Mouse (Mus musculus): ENCODE results near the gene Wbp2nl. TPM values are rescaled to one million over a fixed set of nuclear protein-coding genes. Genes with fewer than 3 reads are reported as not detected.
A peak's percentile ranks its signal among the peaks of the same experiment; 100 is the strongest.

Gene Wbp2nl
- polyA plus RNA-seq, 1 experiment = 0.19 TPM

GRCm38 (mm10) chr15:82322195-82322594, 23.4 kb downstream of the Wbp2nl start:
- TF ChIP-seq POLR2A (IDR thresholded peaks at IDR 0.05; ENCODE audit: borderline replicate concordance, extremely low read depth, insufficient read depth, insufficient read length, poor library complexity, severe bottlenecking) = no peak
- TF ChIP-seq CTCF (IDR thresholded peaks at IDR 0.05; ENCODE audit: borderline replicate concordance, extremely low read depth, insufficient read depth, insufficient read length) = no peak
- DNase-seq (ENCODE audit: low read depth) = no peak

GRCm38 (mm10) chr15:82325382-82325781, 26.6 kb downstream of the Wbp2nl start:
- no peak for DNase-seq (ENCODE audit: low read depth)
- TF ChIP-seq POLR2A (IDR thresholded peaks at IDR 0.05; ENCODE audit: borderline replicate concordance, extremely low read depth, insufficient read depth, insufficient read length, poor library complexity, severe bottlenecking) (no peak), CTCF (IDR thresholded peaks at IDR 0.05; ENCODE audit: borderline replicate concordance, extremely low read depth, insufficient read depth, insufficient read length) (no peak)

DNA sequence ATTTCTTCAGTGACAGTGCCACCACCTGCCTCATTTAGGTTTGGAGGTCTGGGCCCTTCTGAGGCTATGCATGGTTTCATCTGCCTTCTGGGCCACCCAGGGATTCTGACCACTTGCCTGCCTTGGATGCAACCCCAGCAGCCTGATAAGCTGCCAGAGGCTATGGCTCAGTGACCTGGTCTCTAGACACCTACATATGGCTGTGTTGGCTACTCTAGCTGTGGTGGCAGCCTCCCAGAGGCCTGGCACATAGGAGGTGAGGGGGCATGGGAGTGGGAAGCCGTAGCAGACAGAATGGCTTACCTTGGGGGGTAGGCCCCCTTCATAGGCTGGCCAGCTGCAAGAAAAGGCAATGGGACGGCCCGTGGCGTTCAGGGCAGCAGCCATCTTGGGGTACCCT, 36.4 kb downstream of the Wbp2nl start:
- no peak for DNase-seq (ENCODE audit: low read depth)
- no peak for TF ChIP-seq POLR2A (IDR thresholded peaks at IDR 0.05; ENCODE audit: borderline replicate concordance, extremely low read depth, insufficient read depth, insufficient read length, poor library complexity, severe bottlenecking)
- TF ChIP-seq CTCF (IDR thresholded peaks at IDR 0.05; ENCODE audit: borderline replicate concordance, extremely low read depth, insufficient read depth, insufficient read length) = no peak

DNA sequence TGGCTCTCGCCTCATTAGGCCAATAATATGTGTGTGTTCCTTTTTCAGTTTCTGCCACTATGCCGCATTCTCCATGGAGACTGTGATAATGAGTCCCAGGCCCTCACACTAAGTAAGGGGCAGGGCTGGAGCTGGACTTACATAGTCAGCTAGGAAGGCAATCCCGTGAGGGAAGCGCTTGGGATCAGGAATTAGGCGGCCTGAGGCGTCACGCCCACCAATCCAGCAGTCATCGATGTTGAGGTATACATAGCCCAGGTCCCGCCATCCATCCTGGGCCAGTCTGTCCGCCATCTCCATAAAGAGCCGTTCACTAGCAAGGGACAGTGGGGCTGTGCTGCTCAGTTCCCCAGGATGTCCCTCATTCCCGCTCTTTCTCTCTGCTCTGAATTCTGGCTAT, 37.9 kb downstream of the Wbp2nl start:
- DNase-seq (ENCODE audit: low read depth) = no peak
- TF ChIP-seq CTCF (IDR thresholded peaks at IDR 0.05; ENCODE audit: borderline replicate concordance, extremely low read depth, insufficient read depth, insufficient read length) (no peak), POLR2A (IDR thresholded peaks at IDR 0.05; ENCODE audit: borderline replicate concordance, extremely low read depth, insufficient read depth, insufficient read length, poor library complexity, severe bottlenecking) (no peak)

GRCm38 (mm10) chr15:82337875-82338274, 39.1 kb downstream of the Wbp2nl start:
- no peak for TF ChIP-seq POLR2A (IDR thresholded peaks at IDR 0.05; ENCODE audit: borderline replicate concordance, extremely low read depth, insufficient read depth, insufficient read length, poor library complexity, severe bottlenecking)
- TF ChIP-seq CTCF (IDR thresholded peaks at IDR 0.05; ENCODE audit: borderline replicate concordance, extremely low read depth, insufficient read depth, insufficient read length) = no peak

DNA sequence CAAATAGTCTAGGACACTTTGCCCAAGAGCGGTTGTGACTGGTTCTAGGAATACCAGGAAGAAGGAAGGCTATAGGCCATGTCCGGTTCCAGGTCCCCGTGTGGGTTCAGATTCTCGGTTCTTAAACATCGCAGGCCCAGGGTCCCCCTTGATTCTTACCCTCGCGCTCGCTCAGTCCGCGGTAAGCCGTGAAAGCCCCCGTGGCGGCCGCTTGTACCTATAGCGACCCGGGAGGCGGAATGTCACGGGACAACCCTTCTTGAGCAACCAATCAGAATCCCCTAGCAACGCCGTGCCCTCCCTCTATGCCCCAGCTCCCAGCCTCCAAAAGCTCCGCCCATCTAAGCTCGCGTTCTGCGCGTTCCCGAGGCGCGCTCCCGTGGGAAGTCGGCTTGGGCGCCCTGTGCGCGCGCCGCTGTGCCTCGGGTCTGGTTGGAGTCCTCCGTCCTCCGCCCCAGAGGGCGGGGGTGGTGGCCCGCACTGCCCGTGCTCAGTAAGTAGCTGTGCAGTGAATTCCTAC, 39.9 kb downstream of the Wbp2nl start, which contains the start of the genes Naga, Pheta2 and Smdt1:
Gene Naga, minus strand, starts transcription at position 333 of the 520 bp plus-strand sequence.
Gene Pheta2, plus strand, starts transcription at position 350 of the 520 bp plus-strand sequence.
Gene Smdt1, plus strand, starts transcription at position 367 of the 520 bp plus-strand sequence.
- TF ChIP-seq CTCF (IDR thresholded peaks at IDR 0.05; ENCODE audit: borderline replicate concordance, extremely low read depth, insufficient read depth, insufficient read length) (no peak), POLR2A (IDR thresholded peaks at IDR 0.05; ENCODE audit: borderline replicate concordance, extremely low read depth, insufficient read depth, insufficient read length, poor library complexity, severe bottlenecking) (peak; percentile 23; the same call in 1 of the 2 replicates)
- peak; percentile 98 for DNase-seq (ENCODE audit: low read depth)

More at GRCm38 (mm10) chr15:82337875-82338274, 39.1 kb downstream of the Wbp2nl start:
- no peak for DNase-seq (ENCODE audit: low read depth)

- no peak for TF ChIP-seq POLR2A (IDR thresholded peaks at IDR 0.05; ENCODE audit: borderline replicate concordance, extremely low read depth, insufficient read depth, insufficient read length, poor library complexity, severe bottlenecking)
- no peak for TF ChIP-seq CTCF (IDR thresholded peaks at IDR 0.05; ENCODE audit: borderline replicate concordance, extremely low read depth, insufficient read depth, insufficient read length)
- DNase-seq (ENCODE audit: low read depth) = no peak
Measured at GRCm38 (mm10) chr15:82339150-82339549, 40.4 kb downstream of the Wbp2nl start.

GRCm38 (mm10) chr15:82339634-82340254, 41.0 kb downstream of the Wbp2nl start:
- TF ChIP-seq POLR2A (IDR thresholded peaks at IDR 0.05; ENCODE audit: borderline replicate concordance, extremely low read depth, insufficient read depth, insufficient read length, poor library complexity, severe bottlenecking) (no peak), CTCF (IDR thresholded peaks at IDR 0.05; ENCODE audit: borderline replicate concordance, extremely low read depth, insufficient read depth, insufficient read length) (no peak)
- no peak for DNase-seq (ENCODE audit: low read depth)

GRCm38 (mm10) chr15:82340414-82341035, 41.8 kb downstream of the Wbp2nl start:
- no peak for DNase-seq (ENCODE audit: low read depth)
- no peak for TF ChIP-seq CTCF (IDR thresholded peaks at IDR 0.05; ENCODE audit: borderline replicate concordance, extremely low read depth, insufficient read depth, insufficient read length)
- TF ChIP-seq POLR2A (IDR thresholded peaks at IDR 0.05; ENCODE audit: borderline replicate concordance, extremely low read depth, insufficient read depth, insufficient read length, poor library complexity, severe bottlenecking) = no peak

DNA sequence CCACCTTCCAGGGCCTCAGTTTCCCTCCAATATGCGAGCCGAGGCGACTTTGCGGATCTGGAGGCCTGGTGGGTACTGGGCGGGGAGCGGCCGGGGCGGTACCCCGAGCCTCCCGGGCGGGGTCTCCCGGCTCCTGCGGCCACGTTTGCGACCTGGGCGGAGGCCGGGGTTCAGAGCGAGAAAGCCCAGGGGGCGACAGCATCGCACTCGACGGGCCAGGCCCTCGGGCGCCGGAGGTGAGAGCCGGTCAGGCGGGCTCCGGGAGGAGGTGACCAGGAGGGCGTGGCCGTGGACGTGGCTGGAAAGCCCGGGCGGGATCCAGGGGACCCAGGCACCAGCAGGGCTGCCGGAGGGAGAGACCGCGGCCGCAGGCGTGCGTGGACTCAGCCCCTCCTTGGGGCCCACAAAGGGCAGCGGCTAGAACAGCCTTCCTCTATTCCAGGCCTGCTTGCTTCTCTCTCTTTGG, 42.3 kb downstream of the Wbp2nl start:
- peak; percentile 19 for DNase-seq (ENCODE audit: low read depth)
- no peak for TF ChIP-seq CTCF (IDR thresholded peaks at IDR 0.05; ENCODE audit: borderline replicate concordance, extremely low read depth, insufficient read depth, insufficient read length)
- no peak for TF ChIP-seq POLR2A (IDR thresholded peaks at IDR 0.05; ENCODE audit: borderline replicate concordance, extremely low read depth, insufficient read depth, insufficient read length, poor library complexity, severe bottlenecking)

DNA sequence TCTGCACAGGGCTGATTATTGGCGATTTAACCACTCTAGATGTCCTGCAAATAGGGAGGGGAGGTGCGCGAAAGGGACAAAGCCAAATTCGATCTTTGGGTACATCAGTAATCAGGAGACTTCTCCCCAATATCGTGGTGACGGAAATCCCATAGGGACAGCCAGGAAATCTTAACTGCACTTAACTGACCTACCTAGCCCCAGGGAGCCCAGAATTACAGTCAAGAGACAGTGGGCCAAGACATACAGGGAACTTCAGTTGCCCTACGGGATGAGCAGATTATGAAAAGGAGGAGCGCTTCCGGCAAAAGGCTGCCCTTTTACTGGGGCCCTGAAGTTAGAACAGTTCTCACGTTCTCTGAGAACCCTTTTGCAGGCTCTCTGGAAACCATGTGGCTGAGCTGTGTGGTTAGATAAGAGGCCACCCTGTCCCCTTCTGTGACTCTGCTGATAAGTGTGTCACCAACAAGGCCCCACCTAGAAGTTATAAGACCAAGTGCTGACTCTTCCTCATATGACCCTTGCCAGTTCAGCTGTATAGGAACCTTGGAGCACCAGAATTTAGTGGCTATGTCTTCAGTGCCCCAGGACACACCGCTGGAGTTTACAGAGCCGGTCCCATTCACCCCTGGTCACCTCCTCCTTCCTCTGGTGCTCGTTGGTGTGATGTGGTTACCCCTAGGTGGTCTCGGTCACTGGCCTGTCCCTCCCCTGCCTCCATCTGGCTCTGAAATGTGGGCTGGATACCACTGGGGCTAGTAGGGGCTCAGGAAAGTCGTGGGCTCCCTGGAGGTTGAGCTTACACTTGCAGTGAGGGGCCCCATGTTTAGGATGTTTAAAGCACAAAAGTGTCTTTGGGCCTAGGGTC, 43.2 kb downstream of the Wbp2nl start:
- no peak for TF ChIP-seq CTCF (IDR thresholded peaks at IDR 0.05; ENCODE audit: borderline replicate concordance, extremely low read depth, insufficient read depth, insufficient read length)
- TF ChIP-seq POLR2A (IDR thresholded peaks at IDR 0.05; ENCODE audit: borderline replicate concordance, extremely low read depth, insufficient read depth, insufficient read length, poor library complexity, severe bottlenecking) = no peak
- no peak for DNase-seq (ENCODE audit: low read depth)
